Mouse (Mus musculus): ENCODE data around the gene Evpl.
A peak's percentile ranks its signal among the peaks of the same experiment; 100 is the strongest.

Evpl gene

DNA sequence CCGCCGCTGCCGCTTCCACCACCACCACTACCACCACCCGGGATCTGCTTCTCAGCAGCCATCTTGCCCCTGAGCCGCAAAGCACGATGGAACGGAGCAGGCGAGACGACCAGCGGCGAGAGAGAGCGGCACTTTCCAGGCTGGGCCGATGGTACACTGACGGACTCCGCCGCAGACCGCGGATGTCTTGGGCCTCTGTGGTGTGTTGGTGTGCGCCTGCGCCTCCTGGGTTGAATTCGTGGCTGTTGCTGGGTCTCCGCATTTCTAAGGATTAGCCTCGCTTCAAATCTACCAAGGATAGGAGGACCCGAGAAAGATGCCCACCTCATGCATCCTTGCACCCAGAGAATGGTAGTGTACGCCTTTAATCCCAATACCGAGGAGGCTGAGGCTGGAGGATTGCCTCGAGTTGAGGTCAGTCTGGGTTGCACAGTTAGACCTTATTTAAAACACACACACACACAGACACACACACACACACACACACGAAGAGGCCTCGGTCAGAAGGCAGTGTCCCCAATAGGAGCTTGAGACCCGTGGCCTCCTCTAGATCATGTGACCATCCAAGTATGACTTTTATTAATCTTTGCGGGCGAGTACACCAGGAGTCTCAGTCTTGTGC, 36.3 kb upstream of the Evpl start, which contains the start of gene Srp68:
TSS of gene Srp68 (minus strand) at position 173 of the 622 bp plus-strand sequence.
- Histone ChIP-seq H3K9me3 (ENCODE audit: low read length) (no peaks in the 10 kb centered on the region), H3K36me3 (ENCODE audit: insufficient read depth, low read length) (peaks cover 33% of the 10 kb centered on the region), H3K27me3 (ENCODE audit: insufficient read depth, low read length) (peaks cover 2% of the 10 kb centered on the region; the same call in 1 of the 2 replicates), H3K4me1 (replicated peaks; ENCODE audit: low read depth, low read length) (peaks cover 48% of the 10 kb centered on the region), H3K4me3 (replicated peaks; ENCODE audit: low read length) (peak within 1 kb of the TSS; percentile 92)
- no peak for TF ChIP-seq POU5F1 (IDR thresholded peaks at IDR 0.05; ENCODE audit: borderline replicate concordance, low read length)
- TF ChIP-seq NANOG (IDR thresholded peaks at IDR 0.05; ENCODE audit: borderline replicate concordance, low read length) = no peak
- no peak for TF ChIP-seq CTCF (conservative IDR thresholded peaks at IDR 0.05; ENCODE audit: low read length)

DNA sequence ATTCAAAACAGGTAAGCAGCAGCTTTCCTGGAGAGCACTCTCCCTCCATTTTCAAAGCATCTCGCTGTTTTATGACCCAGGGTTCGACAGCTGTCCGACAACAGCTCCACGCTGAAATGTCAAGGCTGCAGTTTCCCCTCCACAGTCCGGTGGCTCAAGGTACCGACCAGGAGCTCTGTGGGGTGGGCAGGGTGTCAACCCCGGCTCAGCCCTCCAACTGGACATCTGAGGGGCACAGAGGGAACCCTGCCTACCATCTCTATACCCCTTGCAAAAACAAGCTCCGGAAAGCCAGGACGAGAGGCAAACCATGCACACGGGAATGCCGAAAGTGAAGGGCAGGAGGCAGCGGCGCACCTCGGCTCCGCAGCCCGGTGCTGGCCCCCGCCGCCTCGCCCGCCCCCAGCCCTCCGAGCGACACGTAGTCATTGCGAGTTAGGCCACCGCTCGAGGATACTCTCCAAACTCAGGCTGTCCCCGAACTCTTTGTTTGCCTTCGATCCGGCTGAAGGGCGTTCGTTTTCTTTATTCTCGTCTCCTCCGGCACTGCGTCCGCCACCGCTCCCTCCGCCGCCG, 35.7 kb upstream of the Evpl start:
- Histone ChIP-seq H3K36me3 (ENCODE audit: insufficient read depth, low read length) (peaks cover 39% of the 10 kb centered on the region), H3K9me3 (ENCODE audit: low read length) (no peaks in the 10 kb centered on the region), H3K4me1 (replicated peaks; ENCODE audit: low read depth, low read length) (peaks cover 48% of the 10 kb centered on the region), H3K27me3 (ENCODE audit: insufficient read depth, low read length) (no peaks in the 10 kb centered on the region), H3K4me3 (replicated peaks; ENCODE audit: low read length) (peak overlapping the region; percentile 92)
- TF ChIP-seq POU5F1 (IDR thresholded peaks at IDR 0.05; ENCODE audit: borderline replicate concordance, low read length) (no peak), CTCF (conservative IDR thresholded peaks at IDR 0.05; ENCODE audit: low read length) (no peak), NANOG (IDR thresholded peaks at IDR 0.05; ENCODE audit: borderline replicate concordance, low read length) (no peak)

DNA sequence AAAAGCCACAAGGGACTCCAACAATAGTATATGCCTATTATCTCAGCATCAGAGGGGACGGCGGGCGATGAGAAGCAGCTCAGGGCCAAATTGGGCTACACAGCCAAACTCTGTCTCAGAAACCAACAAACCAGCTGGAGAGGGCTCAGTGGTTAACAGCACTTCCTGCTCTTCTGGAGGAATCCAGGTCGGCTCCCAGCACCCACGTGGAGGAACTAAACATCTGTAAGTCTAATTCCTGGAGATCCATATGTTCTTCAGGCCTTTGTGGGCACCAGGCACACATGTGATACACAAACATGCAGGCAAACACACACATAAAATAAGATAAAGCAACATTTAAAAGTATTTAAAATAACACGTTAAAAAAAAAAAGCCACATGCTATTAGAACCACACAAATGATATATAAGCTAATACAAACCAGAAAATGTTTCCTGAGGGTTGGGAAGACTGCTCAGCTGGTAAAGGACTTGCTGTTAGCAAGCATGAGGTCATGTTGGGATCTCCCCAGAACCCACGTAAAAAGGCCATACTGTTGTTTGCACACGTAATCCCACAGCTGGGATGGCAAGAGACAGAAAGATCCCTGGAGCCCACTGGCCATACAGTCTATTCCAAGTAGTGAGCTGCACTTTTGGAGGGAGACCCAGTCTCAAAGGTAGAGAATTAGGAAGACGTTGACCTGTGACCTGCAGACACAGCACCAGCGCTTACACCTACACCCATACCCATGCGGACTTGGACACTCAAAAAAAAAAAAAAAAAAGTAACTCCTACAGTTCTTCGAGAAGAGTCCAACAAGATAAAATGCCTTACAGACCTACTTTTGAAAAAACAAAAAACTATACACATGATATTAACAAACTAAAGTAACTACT, 35.0 kb upstream of the Evpl start:
- H3K9me3 ChIP-seq (ENCODE audit: low read length) = no peaks in the 10 kb centered on the region
- H3K36me3 ChIP-seq (ENCODE audit: insufficient read depth, low read length) = peaks cover 46% of the 10 kb centered on the region
- TF ChIP-seq POU5F1 (IDR thresholded peaks at IDR 0.05; ENCODE audit: borderline replicate concordance, low read length) (no peak), CTCF (conservative IDR thresholded peaks at IDR 0.05; ENCODE audit: low read length) (no peak), NANOG (IDR thresholded peaks at IDR 0.05; ENCODE audit: borderline replicate concordance, low read length) (no peak)
- H3K4me1 ChIP-seq (replicated peaks; ENCODE audit: low read depth, low read length) = peaks cover 52% of the 10 kb centered on the region
- peak overlapping the region; percentile 92 for H3K4me3 ChIP-seq (replicated peaks; ENCODE audit: low read length)
- H3K27me3 ChIP-seq (ENCODE audit: insufficient read depth, low read length) = no peaks in the 10 kb centered on the region

DNA sequence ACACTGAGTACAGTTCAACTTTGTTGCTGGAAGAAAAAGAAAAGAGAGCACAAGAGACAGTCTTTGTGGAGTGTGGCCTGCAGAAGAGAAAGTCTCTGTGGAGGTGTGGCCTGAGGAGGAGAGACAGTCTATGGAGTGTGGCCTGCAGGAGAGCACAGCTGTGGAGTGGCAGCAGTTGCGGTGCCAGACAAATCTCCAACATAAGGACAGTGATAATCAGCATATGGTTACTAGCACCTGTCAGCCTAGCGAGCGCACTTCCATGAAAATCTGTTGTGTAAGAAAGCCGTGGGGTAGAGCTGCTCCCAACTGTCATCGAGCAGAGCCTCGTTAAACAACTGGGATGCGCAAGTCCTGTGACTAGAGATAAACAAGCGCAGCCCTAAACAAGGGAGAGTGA, 31.7 kb upstream of the Evpl start:
- Histone ChIP-seq H3K36me3 (ENCODE audit: insufficient read depth, low read length) (peaks cover 78% of the 10 kb centered on the region), H3K4me1 (replicated peaks; ENCODE audit: low read depth, low read length) (peaks cover 55% of the 10 kb centered on the region), H3K9me3 (ENCODE audit: low read length) (no peaks in the 10 kb centered on the region), H3K4me3 (replicated peaks; ENCODE audit: low read length) (no peak overlapping the region), H3K27me3 (ENCODE audit: insufficient read depth, low read length) (no peaks in the 10 kb centered on the region)
- TF ChIP-seq CTCF (conservative IDR thresholded peaks at IDR 0.05; ENCODE audit: low read length) (no peak), NANOG (IDR thresholded peaks at IDR 0.05; ENCODE audit: borderline replicate concordance, low read length) (no peak), POU5F1 (IDR thresholded peaks at IDR 0.05; ENCODE audit: borderline replicate concordance, low read length) (no peak)

DNA sequence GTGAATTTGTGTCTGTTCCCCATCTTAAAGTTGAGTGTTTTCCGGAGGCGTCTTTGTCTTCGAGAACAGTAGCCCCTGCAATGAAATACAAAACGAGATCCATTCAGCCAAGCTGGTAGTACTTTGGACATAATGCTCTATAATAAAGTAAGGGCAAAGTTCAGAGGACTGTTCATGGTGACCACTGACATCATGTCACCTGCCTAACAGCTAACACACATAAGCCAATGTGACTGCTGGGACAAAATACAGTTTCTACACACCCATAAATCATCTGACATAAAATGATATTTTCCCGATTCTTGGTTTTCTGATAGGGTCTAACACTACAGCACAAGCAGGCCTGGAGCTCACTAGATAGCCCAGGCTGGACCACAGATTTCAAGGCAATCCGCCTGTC, 30.4 kb upstream of the Evpl start:
- H3K4me1 ChIP-seq (replicated peaks; ENCODE audit: low read depth, low read length) = peaks cover 51% of the 10 kb centered on the region
- H3K27me3 ChIP-seq (ENCODE audit: insufficient read depth, low read length) = no peaks in the 10 kb centered on the region
- no peaks in the 10 kb centered on the region for H3K9me3 ChIP-seq (ENCODE audit: low read length)
- TF ChIP-seq NANOG (IDR thresholded peaks at IDR 0.05; ENCODE audit: borderline replicate concordance, low read length) (no peak), POU5F1 (IDR thresholded peaks at IDR 0.05; ENCODE audit: borderline replicate concordance, low read length) (no peak), CTCF (conservative IDR thresholded peaks at IDR 0.05; ENCODE audit: low read length) (no peak)
- peaks cover 91% of the 10 kb centered on the region for H3K36me3 ChIP-seq (ENCODE audit: insufficient read depth, low read length)
- H3K4me3 ChIP-seq (replicated peaks; ENCODE audit: low read length) = no peak overlapping the region

DNA sequence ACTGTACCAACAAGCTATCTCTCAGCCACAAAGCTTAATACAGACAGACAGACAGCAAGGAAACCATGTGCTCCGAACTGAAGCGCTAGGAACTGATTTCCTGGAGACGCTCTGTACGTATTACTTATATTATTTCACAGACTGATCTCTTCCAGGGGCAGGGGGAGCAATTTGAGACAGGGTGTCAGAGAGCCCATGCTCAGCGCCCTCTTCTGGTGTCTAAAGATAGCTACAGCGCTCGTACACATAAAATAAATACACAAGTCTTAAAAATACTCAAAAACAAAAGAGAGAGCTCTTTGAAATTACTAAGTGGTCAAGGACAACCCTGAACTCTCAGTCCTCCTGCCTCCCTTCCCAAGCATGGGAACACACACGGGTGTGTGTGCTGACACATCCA, 29.8 kb upstream of the Evpl start:
- H3K9me3 ChIP-seq (ENCODE audit: low read length) = no peaks in the 10 kb centered on the region
- H3K4me1 ChIP-seq (replicated peaks; ENCODE audit: low read depth, low read length) = peaks cover 44% of the 10 kb centered on the region
- no peak overlapping the region for H3K4me3 ChIP-seq (replicated peaks; ENCODE audit: low read length)
- no peaks in the 10 kb centered on the region for H3K27me3 ChIP-seq (ENCODE audit: insufficient read depth, low read length)
- TF ChIP-seq NANOG (IDR thresholded peaks at IDR 0.05; ENCODE audit: borderline replicate concordance, low read length) = no peak
- peak; percentile 58 for TF ChIP-seq CTCF (conservative IDR thresholded peaks at IDR 0.05; ENCODE audit: low read length)
- H3K36me3 ChIP-seq (ENCODE audit: insufficient read depth, low read length) = peaks cover 96% of the 10 kb centered on the region

DNA sequence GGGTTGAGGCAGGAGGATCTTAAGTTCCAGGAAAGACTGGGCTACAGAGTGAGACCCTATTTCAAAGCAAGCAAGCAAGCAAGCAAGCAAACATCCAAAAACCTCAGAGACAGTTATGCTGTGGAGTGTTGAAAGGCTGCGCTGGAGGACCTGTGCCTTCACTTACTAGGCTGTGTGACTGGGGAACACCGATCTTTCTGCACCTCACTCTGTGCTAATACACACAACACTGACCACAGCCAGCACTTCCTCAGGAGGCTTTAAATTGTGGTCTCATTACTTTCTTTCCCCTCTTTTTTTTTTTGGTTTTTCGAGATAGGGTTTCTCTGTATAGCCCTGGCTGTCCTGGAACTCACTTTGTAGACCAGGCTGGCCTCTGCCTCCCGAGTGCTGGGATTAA, 28.0 kb upstream of the Evpl start:
- TF ChIP-seq NANOG (IDR thresholded peaks at IDR 0.05; ENCODE audit: borderline replicate concordance, low read length) (no peak), CTCF (conservative IDR thresholded peaks at IDR 0.05; ENCODE audit: low read length) (no peak), POU5F1 (IDR thresholded peaks at IDR 0.05; ENCODE audit: borderline replicate concordance, low read length) (no peak)
- H3K36me3 ChIP-seq (ENCODE audit: insufficient read depth, low read length) = peaks cover 99% of the 10 kb centered on the region
- H3K4me1 ChIP-seq (replicated peaks; ENCODE audit: low read depth, low read length) = peaks cover 28% of the 10 kb centered on the region
- H3K4me3 ChIP-seq (replicated peaks; ENCODE audit: low read length) = no peak overlapping the region
- H3K27me3 ChIP-seq (ENCODE audit: insufficient read depth, low read length) = no peaks in the 10 kb centered on the region
- H3K9me3 ChIP-seq (ENCODE audit: low read length) = no peaks in the 10 kb centered on the region

DNA sequence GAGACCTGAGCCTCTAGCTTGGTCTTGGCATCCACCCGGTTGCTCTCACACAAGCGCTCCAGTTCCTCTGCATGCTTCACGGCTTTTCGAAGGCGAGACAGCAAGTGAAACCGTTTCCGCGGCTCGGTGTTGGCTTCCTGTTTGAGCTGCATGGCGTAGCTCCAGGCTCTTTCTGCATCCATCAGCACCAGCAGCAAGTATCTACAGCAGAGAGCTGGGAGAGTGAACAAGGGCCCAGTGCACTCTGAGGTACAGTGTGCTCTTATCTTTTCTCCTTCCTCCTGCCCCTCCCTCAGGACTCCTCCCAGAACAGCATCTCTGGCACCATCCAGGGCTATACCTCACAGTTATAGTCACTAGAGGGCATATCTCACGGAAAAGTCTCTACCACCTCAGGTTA, 27.5 kb upstream of the Evpl start:
- peaks cover 99% of the 10 kb centered on the region for H3K36me3 ChIP-seq (ENCODE audit: insufficient read depth, low read length)
- peaks cover 24% of the 10 kb centered on the region for H3K4me1 ChIP-seq (replicated peaks; ENCODE audit: low read depth, low read length)
- H3K27me3 ChIP-seq (ENCODE audit: insufficient read depth, low read length) = no peaks in the 10 kb centered on the region
- H3K4me3 ChIP-seq (replicated peaks; ENCODE audit: low read length) = no peak overlapping the region
- no peak for TF ChIP-seq CTCF (conservative IDR thresholded peaks at IDR 0.05; ENCODE audit: low read length)
- no peak for TF ChIP-seq POU5F1 (IDR thresholded peaks at IDR 0.05; ENCODE audit: borderline replicate concordance, low read length)
- no peak for TF ChIP-seq NANOG (IDR thresholded peaks at IDR 0.05; ENCODE audit: borderline replicate concordance, low read length)
- H3K9me3 ChIP-seq (ENCODE audit: low read length) = no peaks in the 10 kb centered on the region

All from E14TG2a.4 (cell line).